8 mouse cellular contexts compared by ENCODE assay signal in genomic region chr5:115790436-115790835, GRCm38 (mm10). TPM values are rescaled to one million over a fixed set of nuclear protein-coding genes. Genes with fewer than 3 reads are reported as not detected.
DNase-seq lines count a peak whose midpoint lies in the region; TF ChIP-seq lines count a peak whose summit lies in the region.

No protein-coding gene starts in this region.

- no peaks in the 10 kb centered on the region for H3K4me1 ChIP-seq in cortical plate, adult 2 months (ENCODE audit: control insufficient read depth, insufficient read depth, low read length)

- no peak overlapping the region for H3K4me3 ChIP-seq in cortical plate, adult 2 months (ENCODE audit: insufficient read depth, low read length)

- no peak for TF ChIP-seq POLR2A in cortical plate, adult 2 months (IDR thresholded peaks at IDR 0.05; ENCODE audit: extremely low read depth, insufficient read depth, low read length)

- H3K27ac ChIP-seq in cortical plate, adult 2 months (ENCODE audit: insufficient read depth, low read length), result no peak overlapping the region

- intact Hi-C loops in heart, postnatal 25 days (cut with DNase I), result loop anchor here (5.0 to 10.0 kb wide), 2 partner anchors 114 to 217 kb away; no protein-coding TSS in a partner anchor

- DNase-seq in heart, adult 8-10 months (ENCODE audit: low spot score), result peak; percentile 47
- no peak for DNase-seq in heart, postnatal 25 days (ENCODE audit: low spot score)
- DNase-seq in adrenal gland, adult 18-20 months (ENCODE audit: low spot score in 2 of 2), result peak; percentile 59 to 63
- peak; percentile 6 to 38 for DNase-seq in heart, adult 9 months (ENCODE audit: low spot score in 2 of 2)
- peak; percentile 46 to 78 for DNase-seq in layer of hippocampus, postnatal 14 days (ENCODE audit: low spot score in 2 of 2)
- DNase-seq in mesoderm, embryonic 11.5 days (ENCODE audit: low read depth, low spot score), result peak; percentile 76
- DNase-seq in spleen, postnatal 4 days (ENCODE audit: low spot score in 2 of 2), result peak; percentile 39 to 73

- TF ChIP-seq CTCF in cortical plate, adult 2 months (IDR thresholded peaks at IDR 0.05; ENCODE audit: extremely low read depth, insufficient read depth, low read length), result peak; percentile 88

RNA-seq across cellular contexts. Expression of gene Cit, which starts 54.6 kb away (rescaled TPM):
- total RNA-seq in heart, adult 8-10 months (2022), result 1 to 10 TPM; 1.1 to 1.6 (median 1.3) TPM
- total RNA-seq in heart, postnatal 25 days (2021), result 1 to 10 TPM; 1.4 to 2.1 TPM
- total RNA-seq in adrenal gland, adult 18-20 months (2021), result 1 to 10 TPM; 2.7 to 3.3 TPM
- 71.9 and 75.4 TPM in 2 replicates for polyA plus RNA-seq in cortical plate, adult 2 months (2012; rRNA removed)
- total RNA-seq in layer of hippocampus, postnatal 14 days (2021), result 10 to 100 TPM; 44.1 to 78.4 TPM

RNA-seq across cellular contexts. Expression of gene Bicdl1, which starts 59.0 kb away (rescaled TPM):
- total RNA-seq in heart, adult 8-10 months (2022), result 1 to 10 TPM; 6.2 to 8.9 (median 8.3) TPM
- total RNA-seq in heart, postnatal 25 days (2021), result 1 to 10 TPM; 8.5 to 9.0 TPM
- total RNA-seq in adrenal gland, adult 18-20 months (2021), result 1 to 10 TPM; 6.9 to 9.1 TPM
- 175 and 189 TPM in 2 replicates for polyA plus RNA-seq in cortical plate, adult 2 months (2012; rRNA removed)
- 10 to 100 TPM; 99.5 to 99.8 TPM for total RNA-seq in layer of hippocampus, postnatal 14 days (2021)

Comparison
In these comparisons a context has a peak if more than half of its experiments do, and no peak if none do; other contexts are left out.
1. RNA of gene Cit, which starts 54.6 kb away (total RNA-seq): 44.1 to 78.4 TPM in layer of hippocampus, postnatal 14 days; 2.7 to 3.3 TPM in adrenal gland, adult 18-20 months, 1.4 to 2.1 TPM in heart, postnatal 25 days and 1.1 to 1.6 TPM in heart, adult 8-10 months; every median in the first group is over 10 times any median in the second.
2. RNA of gene Bicdl1, which starts 59.0 kb away (total RNA-seq): 99.5 to 99.8 TPM in layer of hippocampus, postnatal 14 days; 6.9 to 9.1 TPM in adrenal gland, adult 18-20 months, 8.5 to 9.0 TPM in heart, postnatal 25 days and 6.2 to 8.9 TPM in heart, adult 8-10 months; every median in the first group is over 4 times any median in the second.